In genomic region chr5:119656856-119657255, GRCm38 (mm10) we compare ENCODE assay signal across 15 mouse cellular contexts. TPM values are rescaled to one million over a fixed set of nuclear protein-coding genes. Genes with fewer than 3 reads are reported as not detected.
DNase-seq lines count a peak whose midpoint lies in the region; ATAC-seq lines count a peak whose summit lies in the region.
"Had no signal": no experiment of that assay in that cellular context is flagged by ENCODE, and none has a peak within 500 bp of the region (broad histone marks: within the 10 kb centered on the region; RNA-seq: fewer than 3 reads in every experiment).

No protein-coding gene starts in this region.

- H3K4me3 ChIP-seq in kidney, embryonic 16.5 days (ENCODE audit: low read length), result no peak overlapping the region
- no peak overlapping the region for H3K4me3 ChIP-seq in limb, embryonic 13.5 days
- no peak overlapping the region for H3K4me3 ChIP-seq in midbrain, embryonic 16.5 days (ENCODE audit: low read depth, low read length)
- H3K4me3 ChIP-seq: hindbrain, embryonic 13.5 days; layer of hippocampus, adult 2 months; liver, embryonic 13.5 days had no signal

- no peaks in the 10 kb centered on the region for H3K36me3 ChIP-seq in kidney, embryonic 16.5 days (ENCODE audit: insufficient read depth, low read length)
- no peaks in the 10 kb centered on the region for H3K36me3 ChIP-seq in limb, embryonic 13.5 days
- H3K36me3 ChIP-seq in midbrain, embryonic 16.5 days (ENCODE audit: control insufficient read depth, insufficient read depth, low read length), result no peaks in the 10 kb centered on the region
- H3K36me3 ChIP-seq: hindbrain, embryonic 13.5 days; liver, embryonic 13.5 days had no signal

- peaks cover 88% of the 10 kb centered on the region for H3K27me3 ChIP-seq in kidney, embryonic 16.5 days (ENCODE audit: insufficient read depth, low read length)
- peaks cover 96% of the 10 kb centered on the region for H3K27me3 ChIP-seq in limb, embryonic 13.5 days
- peaks cover 69% of the 10 kb centered on the region for H3K27me3 ChIP-seq in midbrain, embryonic 16.5 days (ENCODE audit: control insufficient read depth, insufficient read depth, low read depth, low read length)

- 0 out of 2 replicates have a peak overlapping the region, but pooled peaks have one; percentile 8 for H3K4me2 ChIP-seq in kidney, embryonic 16.5 days (replicated peaks; ENCODE audit: low read depth, low read length)
- peak overlapping the region; percentile 28; the same call in 1 of the 2 replicates for H3K4me2 ChIP-seq in limb, embryonic 13.5 days (replicated peaks)
- H3K4me2 ChIP-seq in midbrain, embryonic 16.5 days (ENCODE audit: low read length), result no peak overlapping the region
- H3K4me2 ChIP-seq: hindbrain, embryonic 13.5 days; liver, embryonic 13.5 days had no signal

- 6% methylated on average over 21 of the region's 21 CpGs for WGBS in kidney, embryonic 16.5 days
- 3% methylated on average over 21 of the region's 21 CpGs for WGBS in limb, embryonic 13.5 days
- 1% methylated on average over 21 of the region's 21 CpGs for WGBS in midbrain, embryonic 16.5 days

- H3K9me3 ChIP-seq in kidney, embryonic 16.5 days (ENCODE audit: low read length), result no peaks in the 10 kb centered on the region
- H3K9me3 ChIP-seq in limb, embryonic 13.5 days, result no peaks in the 10 kb centered on the region
- no peaks in the 10 kb centered on the region for H3K9me3 ChIP-seq in midbrain, embryonic 16.5 days (replicated peaks; ENCODE audit: control insufficient read depth, low read length, poor library complexity, severe bottlenecking)
- H3K9me3 ChIP-seq: hindbrain, embryonic 13.5 days; liver, embryonic 13.5 days had no signal

- 0 out of 2 replicates have a peak overlapping the region, but pooled peaks have one; percentile 22 for H3K9ac ChIP-seq in kidney, embryonic 16.5 days (replicated peaks; ENCODE audit: low read length)
- no peak overlapping the region for H3K9ac ChIP-seq in limb, embryonic 13.5 days
- no peak overlapping the region for H3K9ac ChIP-seq in midbrain, embryonic 16.5 days (ENCODE audit: low read depth, low read length)
- H3K9ac ChIP-seq: hindbrain, embryonic 13.5 days; liver, embryonic 13.5 days had no signal

- ATAC-seq in kidney, embryonic 16.5 days (ENCODE audit: low FRiP score, low TSS enrichment), result no peak
- no peak for ATAC-seq in limb, embryonic 13.5 days (ENCODE audit: low FRiP score, low read depth)
- ATAC-seq in CD4-positive, CD25-positive, alpha-beta regulatory T cell, adult 4 months, result no peak
- ATAC-seq in midbrain, embryonic 16.5 days, result no peak
- ATAC-seq: forebrain, embryonic 14.5 days had no signal

- DNase-seq in embryo, embryonic 10.5 days (ENCODE audit: low spot score), result peak; percentile 37
- no peak for DNase-seq in embryo, embryonic 10 days (ENCODE audit: low spot score)
- no peak for DNase-seq in kidney, adult 11 months
- peak; percentile 75 for DNase-seq in ZHBTc4 (ENCODE audit: low read depth, low spot score)
- DNase-seq: adrenal gland, postnatal 36 days; kidney, adult 8-10 months; liver, embryonic 13.5 days; thymus, postnatal 36 days had no signal

- no peaks in the 10 kb centered on the region for H3K4me1 ChIP-seq in kidney, embryonic 16.5 days (ENCODE audit: insufficient read depth, low read length)
- H3K4me1 ChIP-seq in limb, embryonic 13.5 days, result peaks cover 10% of the 10 kb centered on the region; the same call in 1 of the 2 replicates
- H3K4me1 ChIP-seq in midbrain, embryonic 16.5 days (ENCODE audit: control insufficient read depth, insufficient read depth, low read length), result no peaks in the 10 kb centered on the region
- H3K4me1 ChIP-seq: liver, embryonic 13.5 days had no signal

- H3K27ac ChIP-seq in kidney, embryonic 16.5 days (ENCODE audit: low read length), result no peak overlapping the region
- H3K27ac ChIP-seq in limb, embryonic 13.5 days, result no peak overlapping the region
- H3K27ac ChIP-seq in midbrain, embryonic 16.5 days (ENCODE audit: low read length), result no peak overlapping the region
- H3K27ac ChIP-seq: hindbrain, embryonic 13.5 days; layer of hippocampus, adult 2 months; liver, embryonic 13.5 days had no signal

RNA-seq across cellular contexts. Expression of gene Tbx3, which starts 13.6 kb away (rescaled TPM):
- 52.6 and 60.5 TPM in 2 replicates for polyA plus RNA-seq in kidney, embryonic 16.5 days (2015; fragmentation: Nextera tagmentation; extraction: Ambion mirVana)
- polyA plus RNA-seq in limb, embryonic 13.5 days (2015; fragmentation: Nextera tagmentation; extraction: Ambion mirVana), result 29.9 and 43.9 TPM in 2 replicates
- polyA plus RNA-seq in CD4-positive, CD25-positive, alpha-beta regulatory T cell, adult 4 months (2017; shearing (Covaris generic)), result under 1 TPM in 1 of 2 experiments, not detected in 1; 0.28 TPM
- polyA plus RNA-seq in midbrain, embryonic 16.5 days (2015; fragmentation: Nextera tagmentation; extraction: Ambion mirVana), result 2.4 and 3.4 TPM in 2 replicates

Comparison
In these comparisons a context has a peak if more than half of its experiments do, and no peak if none do; other contexts are left out.
1. DNase-seq: peak in embryo, embryonic 10.5 days (single experiment) and ZHBTc4 (single experiment); none in embryo, embryonic 10 days (single experiment) and kidney, adult 11 months (single experiment).